Mouse (Mus musculus) embryonic stem cell, embryonic (primary cell): ENCODE results near the gene Tapbp.

ENCODE experiments used
- CTCF ChIA-PET, 4 experiments: fragments of 300-600 bp in 2 of 4; fragments of 350-600 bp in 2 of 4; sonication (Branson Sonifier 250); formaldehyde crosslinking; loops; one replicate each; lab custom pipeline; 2022; ENCODE audit warnings: inconsistent platforms in 2 of 4; lab: Charles Lee
- POLR2A ChIA-PET, 4 experiments: fragments of 300-600 bp in 2 of 4; fragments of 350-600 bp in 2 of 4; sonication (Branson Sonifier 250); formaldehyde crosslinking; loops; one replicate each; lab custom pipeline; 2022; ENCODE audit warnings: antibody characterized with exemption in 4 of 4, inconsistent platforms in 1 of 4; lab: Charles Lee

Gene Tapbp

DNA sequence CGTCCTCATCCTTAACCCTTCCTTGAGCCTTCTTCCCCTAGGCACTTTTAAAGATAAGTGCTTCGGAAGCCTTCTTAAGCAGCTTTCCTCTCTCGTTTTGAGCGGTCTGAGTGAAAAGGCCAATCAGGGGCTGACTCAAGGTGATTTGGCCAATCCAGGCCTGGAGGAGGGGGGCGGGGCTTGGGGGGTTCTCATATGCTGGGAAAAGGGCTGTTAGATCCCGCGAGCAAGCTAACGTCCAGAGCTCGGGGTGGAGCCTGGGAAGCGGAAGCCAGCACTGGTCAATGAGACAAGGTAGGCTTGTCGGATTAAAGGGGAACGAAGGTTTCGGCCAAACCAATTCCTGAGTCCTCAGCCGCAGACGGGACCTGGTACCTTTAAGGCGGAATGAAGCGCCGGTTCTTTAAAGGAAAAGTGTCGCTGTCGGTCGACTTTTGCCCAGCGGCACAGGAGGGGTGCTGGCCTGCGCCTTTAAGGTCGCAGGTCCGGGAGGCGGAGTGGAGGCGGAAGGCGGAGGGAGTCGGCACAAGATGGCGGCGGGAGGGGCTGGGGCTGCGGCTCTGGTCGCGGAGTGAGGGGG lies at the start of gene Tapbp, which contains the start of gene Zbtb22:
Tapbp (plus strand) TSS at position 229 of the 580 bp plus-strand sequence.
Zbtb22 (plus strand) TSS at position 234 of the 580 bp plus-strand sequence.
- POLR2A ChIA-PET = interaction anchor here (0.5 to 13.1 kb wide), 73 partner anchors 8 to 455 kb away, joined by 3 to 258 read pairs (median 6); partner anchors contain the start of genes B3galt4 (in 3 of the 4), H2-DMa (in 3 of the 4), Ndufa7 (in 3 of the 4) and Rgl2 (in 3 of the 4)
- CTCF ChIA-PET = interaction anchor here (0.6 to 3.5 kb wide), 22 partner anchors 8 to 193 kb away, joined by 3 to 31 read pairs (median 4); partner anchors contain the start of genes Kifc1 (in 1 of the 4), Rxrb (in 1 of the 4) and Slc39a7 (in 1 of the 4)

DNA sequence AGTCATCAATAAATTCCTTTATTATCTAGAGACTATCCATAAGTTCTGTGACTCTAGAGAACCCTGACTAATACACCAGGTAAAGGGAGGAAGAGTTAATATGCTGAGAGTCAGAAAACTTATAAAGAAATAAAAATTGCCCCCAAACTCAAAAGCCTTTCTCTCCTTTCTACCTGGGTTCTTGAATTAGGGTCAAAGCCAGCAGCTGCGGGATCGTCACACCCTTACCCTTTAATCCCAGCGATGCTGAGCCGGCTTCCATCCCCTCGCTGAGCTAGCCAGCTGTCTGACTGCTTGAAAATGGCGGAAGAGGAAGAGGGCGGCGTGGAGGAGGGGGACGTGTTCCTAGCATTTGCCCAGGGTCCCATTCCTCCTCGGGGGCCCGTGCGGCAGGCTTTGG lies 42.2 kb upstream of the Tapbp start, which contains the start of gene Gm7029:
Gm7029 (plus strand) TSS at position 301 of the 400 bp plus-strand sequence.
- POLR2A ChIA-PET = interaction anchor here in 2 of 4 experiments (1.1 to 1.7 kb wide), 2 partner anchors 8 to 55 kb away, joined by 4 to 5 read pairs; no protein-coding TSS in a partner anchor
- CTCF ChIA-PET = interaction anchor here in 1 of 4 experiments (1.9 kb wide), 1 partner anchor 9 kb away, joined by 10 read pairs; no protein-coding TSS in a partner anchor

DNA sequence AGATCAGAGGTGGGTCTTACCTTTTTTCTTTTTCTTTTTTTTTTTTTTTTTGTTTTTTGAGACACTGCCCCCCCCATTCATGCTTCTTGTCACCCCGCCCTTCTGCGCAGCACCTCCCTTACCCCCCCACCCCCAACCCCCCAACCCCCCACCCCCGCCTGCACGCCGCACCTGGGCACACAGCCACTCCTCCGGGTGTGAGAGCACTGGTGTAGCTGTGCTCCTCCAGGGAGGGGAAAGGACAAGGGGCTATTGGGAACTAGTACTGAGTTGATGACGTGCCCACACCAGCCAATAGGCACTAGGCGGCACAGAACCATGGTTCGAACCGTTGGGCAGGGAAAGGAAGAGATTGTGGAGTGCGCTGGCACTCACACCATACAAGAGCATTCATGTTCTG lies 41.3 kb upstream of the Tapbp start:
- CTCF ChIA-PET = interaction anchor here in 2 of 4 experiments (0.6 to 1.9 kb wide), 2 partner anchors 9 kb away, joined by 3 to 10 read pairs; no protein-coding TSS in a partner anchor
- POLR2A ChIA-PET = interaction anchor here in 3 of 4 experiments (0.6 to 1.7 kb wide), 11 partner anchors 9 to 114 kb away, joined by 3 to 8 read pairs (median 4); partner anchors contain the start of genes Ndufa7 (in 1 of the 3), Rab11b (in 1 of the 3), Rps18 (in 1 of the 3) and Rps28 (in 1 of the 3)

- CTCF ChIA-PET = interaction anchor here in 2 of 4 experiments (0.6 to 1.4 kb wide), 4 partner anchors 10 to 53 kb away, joined by 3 to 11 read pairs (median 4); no protein-coding TSS in a partner anchor
- POLR2A ChIA-PET = interaction anchor here (0.6 to 2.1 kb wide), 7 partner anchors 10 to 115 kb away, joined by 3 to 7 read pairs (median 3); partner anchors contain the start of gene Rab11b (in 1 of the 4)
These were observed 39.9 kb upstream of the Tapbp start for GRCm38 (mm10) chr17:33875797-33876196.

GRCm38 (mm10) chr17:33884320-33884719 lies 31.4 kb upstream of the Tapbp start:
- ChIA-PET CTCF (interaction anchor here in 1 of 4 experiments (1.4 kb wide), 1 partner anchor 41 kb away, joined by 4 read pairs; no protein-coding TSS in a partner anchor), POLR2A (interaction anchor here in 2 of 4 experiments (0.6 to 1.0 kb wide), 2 partner anchors 8 to 285 kb away, joined by 3 read pairs; no protein-coding TSS in a partner anchor)

DNA sequence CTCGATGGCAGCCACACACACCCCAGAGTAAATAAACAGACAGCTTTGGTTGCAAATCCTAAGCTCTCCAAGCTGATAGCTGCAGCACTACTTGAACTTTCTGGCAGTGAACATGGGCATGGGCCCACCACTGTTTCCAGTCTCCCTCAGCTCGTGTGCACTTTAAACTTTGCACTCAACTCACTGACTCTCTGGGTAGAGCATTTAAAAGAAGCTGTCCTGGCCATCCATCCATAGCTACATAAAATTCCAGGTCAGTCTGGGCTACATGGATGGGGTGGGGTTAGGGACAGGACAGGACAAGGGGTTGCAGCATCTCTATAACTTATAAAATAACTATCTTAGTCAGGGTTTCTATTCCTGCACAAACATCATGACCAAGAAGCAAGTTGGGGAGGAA lies 27.9 kb upstream of the Tapbp start:
- ChIA-PET CTCF (interaction anchor here (0.6 to 1.4 kb wide), 5 partner anchors 36 to 335 kb away, joined by 3 to 6 read pairs (median 4); no protein-coding TSS in a partner anchor), POLR2A (interaction anchor here in 3 of 4 experiments (0.6 to 2.8 kb wide), 19 partner anchors 9 to 433 kb away, joined by 3 to 14 read pairs (median 4); partner anchors contain the start of genes Ndufa7 (in 2 of the 3), Rps28 (in 2 of the 3), Cd320 (in 1 of the 3) and Daxx (in 1 of the 3))

GRCm38 (mm10) chr17:33888230-33888629 lies 27.5 kb upstream of the Tapbp start:
- CTCF ChIA-PET = interaction anchor here in 3 of 4 experiments (0.6 to 1.4 kb wide), 4 partner anchors 35 to 71 kb away, joined by 3 to 6 read pairs (median 4); no protein-coding TSS in a partner anchor
- POLR2A ChIA-PET = interaction anchor here in 3 of 4 experiments (0.6 to 2.8 kb wide), 20 partner anchors 9 to 432 kb away, joined by 3 to 14 read pairs (median 4); partner anchors contain the start of genes Ndufa7 (in 2 of the 3), Rps28 (in 2 of the 3), Cd320 (in 1 of the 3) and Daxx (in 1 of the 3)

DNA sequence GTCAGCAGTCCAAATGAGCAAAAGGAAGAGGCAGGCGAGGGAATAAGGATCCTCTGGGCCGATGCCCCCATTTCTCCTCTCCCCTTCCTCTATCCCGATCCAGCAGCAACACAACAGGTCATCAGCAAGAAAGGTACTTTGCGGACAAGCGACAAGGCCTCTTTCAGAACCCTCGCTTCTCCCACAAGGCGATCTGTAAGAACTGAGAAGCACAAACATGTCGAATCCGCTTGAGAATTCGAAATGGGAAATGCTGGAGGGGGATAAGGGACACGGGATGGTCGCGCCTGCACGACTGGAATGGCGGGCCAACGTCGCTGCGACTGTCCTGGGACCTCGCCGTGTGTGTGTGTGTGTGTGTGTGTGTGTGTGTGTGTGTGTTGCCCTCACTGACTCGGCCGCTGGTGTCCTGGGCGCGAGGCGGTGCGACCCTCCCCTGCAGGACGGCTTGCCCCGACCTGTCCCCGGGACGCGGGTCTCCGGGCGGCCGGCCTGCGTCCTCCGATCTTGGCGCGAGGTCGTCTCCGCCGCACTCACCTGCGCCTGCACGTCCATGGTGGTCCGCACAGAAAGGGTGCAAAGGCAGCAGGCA lies 25.7 kb upstream of the Tapbp start:
- ChIA-PET CTCF (interaction anchor here in 2 of 4 experiments (0.6 to 3.4 kb wide), 7 partner anchors 13 to 129 kb away, joined by 3 to 24 read pairs (median 4); partner anchors contain the start of genes Daxx (in 1 of the 2), Rab11b (in 1 of the 2), Tapbp (in 1 of the 2) and Zbtb22 (in 1 of the 2)), POLR2A (interaction anchor here in 2 of 4 experiments (0.5 to 5.4 kb wide), 14 partner anchors 8 to 292 kb away, joined by 3 to 117 read pairs (median 6); partner anchors contain the start of genes Ndufa7 (in 2 of the 2), Rps28 (in 2 of the 2), B3galt4 (in 1 of the 2) and Daxx (in 1 of the 2))

- ChIA-PET CTCF (interaction anchor here in 3 of 4 experiments (0.6 to 4.7 kb wide), 9 partner anchors 12 to 130 kb away, joined by 3 to 31 read pairs (median 4); partner anchors contain the start of genes Daxx (in 1 of the 3), Rab11b (in 1 of the 3), Tapbp (in 1 of the 3) and Zbtb22 (in 1 of the 3)), POLR2A (interaction anchor here in 2 of 4 experiments (0.5 to 6.2 kb wide), 15 partner anchors 8 to 293 kb away, joined by 3 to 117 read pairs (median 6); partner anchors contain the start of genes Ndufa7 (in 2 of the 2), Rps18 (in 2 of the 2), Rps28 (in 2 of the 2) and Vps52 (in 2 of the 2))
These were observed 25.1 kb upstream of the Tapbp start, which contains the start of gene Kifc1 for GRCm38 (mm10) chr17:33890533-33891059. Gene Kifc1, minus strand, starts transcription at chr17:33890661.

GRCm38 (mm10) chr17:33891357-33891756 lies 24.3 kb upstream of the Tapbp start:
- POLR2A ChIA-PET = interaction anchor here in 3 of 4 experiments (0.7 to 6.2 kb wide), 18 partner anchors 9 to 711 kb away, joined by 3 to 117 read pairs (median 6); partner anchors contain the start of genes Daxx (in 2 of the 3), Ndufa7 (in 2 of the 3), Rab11b (in 2 of the 3) and Rps18 (in 2 of the 3)
- CTCF ChIA-PET = interaction anchor here (0.7 to 4.7 kb wide), 11 partner anchors 12 to 131 kb away, joined by 4 to 31 read pairs (median 9); partner anchors contain the start of genes Tapbp (in 2 of the 4), Zbtb22 (in 2 of the 4), Rab11b (in 1 of the 4) and Vps52 (in 1 of the 4)

GRCm38 (mm10) chr17:33891892-33892291 lies 23.8 kb upstream of the Tapbp start:
- CTCF ChIA-PET = interaction anchor here (0.6 to 4.7 kb wide), 24 partner anchors 11 to 1083 kb away, joined by 3 to 31 read pairs (median 6); partner anchors contain the start of genes Daxx (in 2 of the 4), Tapbp (in 2 of the 4), Zbtb22 (in 2 of the 4) and Cd320 (in 1 of the 4)
- POLR2A ChIA-PET = interaction anchor here (0.5 to 11.0 kb wide), 54 partner anchors 8 to 711 kb away, joined by 3 to 258 read pairs (median 4); partner anchors contain the start of genes B3galt4 (in 3 of the 4), Daxx (in 3 of the 4), Ndufa7 (in 3 of the 4) and Rps28 (in 3 of the 4)

GRCm38 (mm10) chr17:33892429-33892828 lies 23.3 kb upstream of the Tapbp start:
- ChIA-PET CTCF (interaction anchor here (0.6 to 4.7 kb wide), 24 partner anchors 10 to 1084 kb away, joined by 3 to 31 read pairs (median 6); partner anchors contain the start of genes Daxx (in 2 of the 4), Tapbp (in 2 of the 4), Zbtb22 (in 2 of the 4) and B3galt4 (in 1 of the 4)), POLR2A (interaction anchor here (0.5 to 11.0 kb wide), 62 partner anchors 8 to 229 kb away, joined by 3 to 258 read pairs (median 4); partner anchors contain the start of genes Daxx (in 4 of the 4), B3galt4 (in 3 of the 4), Ndufa7 (in 3 of the 4) and Rps28 (in 3 of the 4))

DNA sequence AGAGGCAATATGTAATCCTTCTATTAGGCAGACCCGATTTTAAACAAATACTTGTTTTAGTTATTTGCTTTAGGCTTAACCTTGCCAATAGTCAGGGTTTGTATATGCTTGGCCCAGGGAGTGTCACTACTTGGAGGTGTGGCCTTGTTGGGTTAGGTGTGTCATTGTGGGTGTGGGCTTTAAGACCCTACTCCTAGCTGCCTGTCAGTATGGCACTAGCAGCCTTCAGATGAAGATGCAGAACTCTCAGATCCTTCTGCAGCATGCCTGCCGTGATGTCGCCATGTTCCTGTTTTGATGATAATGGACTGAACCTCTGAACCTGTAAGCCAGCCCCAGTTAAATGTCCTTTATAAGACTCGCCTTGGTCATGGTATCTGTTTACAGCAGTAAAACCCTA lies 22.7 kb upstream of the Tapbp start:
- ChIA-PET POLR2A (interaction anchor here (0.7 to 11.0 kb wide), 55 partner anchors 9 to 229 kb away, joined by 3 to 258 read pairs (median 4); partner anchors contain the start of genes Daxx (in 4 of the 4), B3galt4 (in 3 of the 4), Tapbp (in 3 of the 4) and Zbtb22 (in 3 of the 4)), CTCF (interaction anchor here (0.6 to 4.7 kb wide), 19 partner anchors 10 to 891 kb away, joined by 3 to 31 read pairs (median 6); partner anchors contain the start of genes Daxx (in 2 of the 4), Tapbp (in 2 of the 4), Zbtb22 (in 2 of the 4) and B3galt4 (in 1 of the 4))

GRCm38 (mm10) chr17:33897114-33897794 lies 18.4 kb upstream of the Tapbp start:
- ChIA-PET CTCF (interaction anchor here in 3 of 4 experiments (0.7 to 3.7 kb wide), 13 partner anchors 12 to 72 kb away, joined by 3 to 29 read pairs (median 9); partner anchors contain the start of genes Tapbp (in 2 of the 3), Zbtb22 (in 2 of the 3), Cd320 (in 1 of the 3) and Daxx (in 1 of the 3)), POLR2A (interaction anchor here (0.6 to 11.0 kb wide), 15 partner anchors 9 to 54 kb away, joined by 3 to 258 read pairs (median 4); partner anchors contain the start of genes Daxx (in 2 of the 4), Tapbp (in 2 of the 4), Zbtb22 (in 2 of the 4) and B3galt4 (in 1 of the 4))
